In the genomic region with DNA sequence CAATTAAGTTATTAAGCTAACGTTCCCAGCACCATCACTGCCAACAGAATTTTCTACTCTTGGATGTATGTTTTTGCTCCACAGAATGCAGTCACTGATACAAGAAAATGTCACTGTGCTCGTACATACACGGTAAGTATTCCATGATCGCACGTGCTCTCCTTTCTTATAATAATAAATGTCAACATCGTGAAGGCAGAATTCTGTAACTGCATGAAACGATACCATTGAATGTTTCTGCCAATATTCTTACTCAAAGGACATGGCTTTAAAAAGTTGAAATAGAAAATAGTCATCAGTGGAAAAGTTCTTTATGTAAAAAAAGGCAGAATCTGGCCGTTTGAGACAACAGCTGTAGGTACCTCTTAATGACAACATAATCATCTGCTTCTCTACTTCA, we compare ENCODE assay signal across 20 mouse cellular contexts.
"Had no signal": no experiment of that assay in that cellular context is flagged by ENCODE, and none has a peak within 500 bp of the region (broad histone marks: within the 10 kb centered on the region; RNA-seq: fewer than 3 reads in every experiment).

No protein-coding gene starts in this region.

- H3K4me1 ChIP-seq: stomach, embryonic 15.5 days had no signal

- ATAC-seq: midbrain, embryonic 16.5 days had no signal

- H3K9me3 ChIP-seq: limb, embryonic 15.5 days; liver, embryonic 13.5 days; liver, embryonic 15.5 days; midbrain, embryonic 10.5 days; midbrain, embryonic 12.5 days; neural tube, embryonic 13.5 days; neural tube, embryonic 15.5 days; stomach, embryonic 15.5 days had no signal

- DNase-seq: liver, embryonic 13.5 days; lung, adult 18-20 months; lung, embryonic 14.5 days; lung, postnatal 10 days; lung, postnatal 4 days; midbrain, embryonic 14.5 days; right cerebral cortex, adult 18-20 months; right cerebral cortex, postnatal 25 days; thymus, adult 2 months; thymus, postnatal 25 days had no signal

- H3K9ac ChIP-seq: limb, embryonic 15.5 days; liver, embryonic 13.5 days; liver, embryonic 15.5 days; lung, embryonic 14.5 days; midbrain, embryonic 12.5 days; neural tube, embryonic 13.5 days; neural tube, embryonic 15.5 days; stomach, embryonic 15.5 days had no signal

- H3K4me3 ChIP-seq: limb, embryonic 15.5 days; liver, embryonic 13.5 days; liver, embryonic 15.5 days; midbrain, embryonic 10.5 days; midbrain, embryonic 12.5 days; neural tube, embryonic 13.5 days; neural tube, embryonic 15.5 days; stomach, embryonic 15.5 days had no signal

- H3K27ac ChIP-seq: limb, embryonic 15.5 days; liver, embryonic 13.5 days; liver, embryonic 15.5 days; midbrain, embryonic 10.5 days; midbrain, embryonic 12.5 days; neural tube, embryonic 13.5 days; neural tube, embryonic 15.5 days; stomach, embryonic 15.5 days; stomach, postnatal 0 days had no signal

- H3K4me2 ChIP-seq: limb, embryonic 15.5 days; liver, embryonic 11.5 days; liver, embryonic 13.5 days; liver, embryonic 15.5 days; lung, embryonic 14.5 days; midbrain, embryonic 12.5 days; neural tube, embryonic 13.5 days; neural tube, embryonic 15.5 days; stomach, embryonic 15.5 days had no signal

- H3K36me3 ChIP-seq: midbrain, embryonic 12.5 days had no signal

- H3K27me3 ChIP-seq: limb, embryonic 15.5 days; liver, embryonic 13.5 days; liver, embryonic 15.5 days; neural tube, embryonic 13.5 days; neural tube, embryonic 15.5 days; stomach, embryonic 15.5 days had no signal
